Mouse (Mus musculus) MEL (cell line): ENCODE data around the gene Atxn1l. TPM values are rescaled to one million over a fixed set of nuclear protein-coding genes. Genes with fewer than 3 reads are reported as not detected.

Source experiments
- DNase-seq: peaks from one replicate; pipeline ENCODE4 v3.0.0; 2011; ENCODE audit warnings: low read depth, low spot score
- H3K27ac ChIP-seq: 2 replicates; pipeline ENCODE4 v1.5.1; 2012; ENCODE audit warnings: low read depth, mild to moderate bottlenecking, control low read depth, low read length, moderate library complexity; ENCODE audit not compliant: control insufficient read depth
- H3K27me3 ChIP-seq, 2 experiments: fragments of 150-350 bp in 1 of 2; sonication (generic) in 1 of 2; 2 replicates each; pipeline ENCODE4 v1.6.1; 2012; ENCODE audit warnings: low read length in 2 of 2, mild to moderate bottlenecking in 2 of 2, improper control_type of control experiment in 1 of 2, moderate library complexity in 1 of 2; ENCODE audit not compliant: insufficient read depth in 2 of 2, control insufficient read depth in 1 of 2
- H3K36me3 ChIP-seq, 2 experiments: 2 replicates each; pipeline ENCODE4 v1.6.1; 2012 to 2014; ENCODE audit warnings: low read length in 2 of 2, improper control_type of control experiment in 1 of 2, inconsistent platforms in 1 of 2, mild to moderate bottlenecking in 1 of 2; ENCODE audit not compliant: insufficient read depth in 2 of 2, control insufficient read depth in 1 of 2
- H3K4me1 ChIP-seq, 2 experiments: fragments of 150-350 bp in 1 of 2; sonication (generic) in 1 of 2; 2 replicates each; pipeline ENCODE4 v1.6.1; 2012; ENCODE audit warnings: low read length in 2 of 2, improper control_type of control experiment in 1 of 2, mild to moderate bottlenecking in 1 of 2; ENCODE audit not compliant: insufficient read depth in 2 of 2, control insufficient read depth in 1 of 2
- H3K4me3 ChIP-seq, 2 experiments: fragments of 150-350 bp in 1 of 2; sonication (generic) in 1 of 2; 2 replicates each; pipeline ENCODE4 v1.5.1; 2012; ENCODE audit warnings: low read depth in 2 of 2, low read length in 2 of 2, mild to moderate bottlenecking in 2 of 2, moderate library complexity in 2 of 2, control low read depth in 1 of 2, improper control_type of control experiment in 1 of 2; ENCODE audit not compliant: control insufficient read depth in 1 of 2, insufficient read depth in 1 of 2
- H3K79me2 ChIP-seq: 2 replicates; pipeline ENCODE4 v1.6.1; 2012; ENCODE audit warnings: mild to moderate bottlenecking, low read length, moderate library complexity; ENCODE audit not compliant: control insufficient read depth, poor library complexity, insufficient read depth
- H3K9ac ChIP-seq: 2 replicates; pipeline ENCODE4 v1.6.1; 2012; ENCODE audit warnings: low read depth, mild to moderate bottlenecking, control low read depth, low read length, moderate library complexity; ENCODE audit not compliant: control insufficient read depth, poor library complexity, severe bottlenecking
- H3K9me3 ChIP-seq: fragments of 150-350 bp; sonication (generic); replicated peaks from 2 replicates; pipeline ENCODE4 v1.6.1; 2012; ENCODE audit warnings: mild to moderate bottlenecking, low read length, improper control_type of control experiment, moderate library complexity; ENCODE audit not compliant: insufficient read depth
- BHLHE40 ChIP-seq: IDR thresholded peaks from 2 replicates; pipeline ENCODE4 v1.6.1; 2012; ENCODE audit warnings: low read depth, mild to moderate bottlenecking, inconsistent platforms, low read length, improper control_type of control experiment, borderline replicate concordance
- CHD1 ChIP-seq: IDR thresholded peaks from 2 replicates; pipeline ENCODE4 v1.6.1; 2012; ENCODE audit warnings: low read depth, mild to moderate bottlenecking, inconsistent platforms, low read length, improper control_type of control experiment
- CHD2 ChIP-seq: IDR thresholded peaks from 2 replicates; pipeline ENCODE4 v1.6.1; 2011; ENCODE audit warnings: low read length, improper control_type of control experiment
- ELF1 ChIP-seq: IDR thresholded peaks from 2 replicates; pipeline ENCODE4 v1.6.1; 2014; ENCODE audit warnings: low read depth, mild to moderate bottlenecking, inconsistent platforms, low read length, improper control_type of control experiment, moderate library complexity
- EP300 ChIP-seq, 2 experiments: IDR thresholded peaks; 2 replicates each; pipeline ENCODE4 v1.6.1; 2011; ENCODE audit warnings: improper control_type of control experiment in 2 of 2, low read length in 2 of 2, low read depth in 1 of 2, mild to moderate bottlenecking in 1 of 2
- GABPA ChIP-seq: IDR thresholded peaks from 2 replicates; pipeline ENCODE4 v1.6.1; 2012; ENCODE audit warnings: low read depth, mild to moderate bottlenecking, inconsistent platforms, low read length, improper control_type of control experiment, moderate library complexity
- GATA1 ChIP-seq: IDR thresholded peaks from 2 replicates; pipeline ENCODE4 v1.6.1; 2011; ENCODE audit warnings: low read depth, low read length, improper control_type of control experiment
- KAT2A ChIP-seq: conservative IDR thresholded peaks from 2 replicates; pipeline ENCODE4 v1.6.1; 2012; ENCODE audit warnings: low read depth, low read length, improper control_type of control experiment, inconsistent platforms
- MXI1 ChIP-seq: IDR thresholded peaks from 2 replicates; pipeline ENCODE4 v1.6.1; 2011; ENCODE audit warnings: mild to moderate bottlenecking, low read depth, low read length, improper control_type of control experiment
- NRF1 ChIP-seq: IDR thresholded peaks from 2 replicates; pipeline ENCODE4 v1.6.1; 2014; ENCODE audit warnings: low read depth, mild to moderate bottlenecking, inconsistent platforms, low read length, improper control_type of control experiment, moderate library complexity; ENCODE audit not compliant: poor library complexity, insufficient read depth, severe bottlenecking
- RCOR1 ChIP-seq: IDR thresholded peaks from 2 replicates; pipeline ENCODE4 v1.6.1; 2012; ENCODE audit warnings: low read depth, mild to moderate bottlenecking, inconsistent platforms, low read length, improper control_type of control experiment
- SIN3A ChIP-seq: IDR thresholded peaks from 2 replicates; pipeline ENCODE4 v1.6.1; 2012; ENCODE audit warnings: low read length, improper control_type of control experiment, inconsistent platforms
- TAL1 ChIP-seq: IDR thresholded peaks from 2 replicates; pipeline ENCODE4 v1.6.1; 2012; ENCODE audit warnings: mild to moderate bottlenecking, inconsistent platforms, low read length, moderate library complexity, mixed read lengths
- TCF12 ChIP-seq: IDR thresholded peaks from 2 replicates; pipeline ENCODE4 v1.6.1; 2014; ENCODE audit warnings: low read depth, mild to moderate bottlenecking, inconsistent platforms, low read length, improper control_type of control experiment, moderate library complexity
- USF2 ChIP-seq, 2 experiments: IDR thresholded peaks; 2 replicates each; pipeline ENCODE4 v1.6.1; 2011 to 2012; ENCODE audit warnings: improper control_type of control experiment in 2 of 2, low read length in 2 of 2, borderline replicate concordance in 1 of 2, inconsistent platforms in 1 of 2, low read depth in 1 of 2, mild to moderate bottlenecking in 1 of 2; ENCODE audit not compliant: insufficient read depth in 1 of 2
- ZNF384 ChIP-seq: IDR thresholded peaks from 2 replicates; pipeline ENCODE4 v1.6.1; 2012; ENCODE audit warnings: low read depth, mild to moderate bottlenecking, inconsistent platforms, low read length, improper control_type of control experiment
- polyA plus RNA-seq, 2 experiments: library from polyadenylated mRNA; stranded (reverse) in 1 of 2; unstranded in 1 of 2; fragments of >175 nt in 1 of 2; fragments of >200 nt in 1 of 2; gene quantifications; 2 replicates each; pipeline versions ENCODE4 v1.2.1 to v1.2.4; 2012; ENCODE audit warnings: low replicate concordance in 2 of 2, low read depth in 1 of 2; ENCODE audit not compliant: insufficient read length in 2 of 2, insufficient read depth in 1 of 2, missing spikeins in 1 of 2
- total RNA-seq: library from RNA; depleted of rRNA; stranded (reverse); fragments of 300-350 nt; gene quantifications from 2 replicates; pipeline ENCODE4 v1.2.3, GENCODE M21; 2012

Gene Atxn1l
- total and polyA plus RNA-seq, 3 experiments: 4.1 to 9.5 TPM; not detected in 1

DNA sequence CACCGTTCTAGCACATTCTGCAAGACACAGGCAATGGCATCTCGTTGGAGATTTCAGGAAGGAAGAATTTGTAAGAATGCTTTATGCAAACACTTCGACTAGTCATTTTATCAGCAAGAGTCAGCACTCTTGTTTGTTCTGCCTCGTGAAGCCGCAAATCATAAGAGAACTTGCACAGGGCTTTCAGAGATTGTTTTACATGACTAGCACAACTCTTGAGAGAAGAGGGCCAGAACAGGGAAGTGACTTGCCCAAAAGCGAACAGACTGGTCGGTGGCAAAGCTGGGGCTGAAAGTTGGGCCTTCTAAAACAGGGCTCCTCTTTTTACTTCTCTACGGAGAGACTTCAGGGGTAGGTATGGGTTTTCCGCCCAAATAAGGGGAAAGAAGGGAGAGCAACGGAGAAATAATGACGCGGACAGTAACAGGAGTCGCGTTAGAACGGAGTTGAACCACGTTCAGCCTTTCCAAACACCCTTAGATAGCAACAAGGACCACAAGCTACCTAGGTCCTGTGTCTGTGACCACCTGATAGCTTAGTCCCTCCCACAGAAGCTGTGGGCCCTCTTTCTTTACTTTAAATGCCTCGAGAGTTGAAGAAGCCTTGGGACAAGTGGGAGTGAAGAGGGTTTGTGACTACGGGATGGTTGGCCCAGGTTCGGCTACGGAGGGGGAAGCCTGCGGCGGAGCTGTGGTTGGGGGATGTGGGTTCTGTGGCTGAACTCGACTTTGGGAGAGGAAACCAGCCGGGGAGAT, 32.8 kb downstream of the Atxn1l start (continued):
- no peak for TF ChIP-seq USF2 (IDR thresholded peaks at IDR 0.05; ENCODE audit: borderline replicate concordance in 1 of 2, insufficient read depth in 1 of 2, low read depth in 1 of 2, low read length in 2 of 2)
- no peak for TF ChIP-seq ZNF384
- TF ChIP-seq, all 39 proteins: peak for 7

DNA sequence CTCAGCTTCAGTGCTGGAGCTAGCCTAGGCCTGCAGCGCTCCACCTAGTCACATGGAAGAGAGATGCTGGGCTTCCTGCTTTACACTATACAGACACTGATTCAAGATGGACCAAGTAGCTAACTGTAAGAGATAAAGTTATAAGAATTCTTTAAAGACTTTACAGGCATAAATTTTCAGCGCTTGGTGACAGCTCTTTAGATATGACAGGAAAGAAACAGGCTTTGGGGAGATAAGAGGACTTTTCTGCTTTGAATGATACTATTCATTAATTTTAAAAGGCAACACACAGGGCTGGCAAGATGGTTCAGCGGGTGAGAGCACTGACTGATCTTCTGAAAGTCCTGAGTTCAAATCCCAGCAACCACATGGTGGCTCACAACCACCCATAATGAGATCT, 39.1 kb downstream of the Atxn1l start:
- Histone ChIP-seq H3K27ac (no peak overlapping the region), H3K36me3 (peaks cover 0 to 5% of the 10 kb centered on the region in 2 experiments; a peak in 2 of 4 replicates), H3K9ac (no peak overlapping the region), H3K79me2 (peaks cover under 1% of the 10 kb centered on the region; the same call in 1 of the 2 replicates), H3K4me3 (no peak overlapping the region), H3K9me3 (no peaks in the 10 kb centered on the region), H3K4me1 (peaks cover 3 to 5% of the 10 kb centered on the region in 2 experiments; a peak in 2 of 4 replicates), H3K27me3 (no peaks in the 10 kb centered on the region)
- peak; percentile 44 for DNase-seq
- TF ChIP-seq GATA1 (peak; percentile 59), MXI1 (0 out of 2 replicates have a peak, but pooled peaks have one; percentile 7), NRF1 (no peak), SIN3A (peak; percentile 38; the same call in 1 of the 2 replicates), TAL1 (no peak), USF2 (IDR thresholded peaks at IDR 0.05; ENCODE audit: borderline replicate concordance in 1 of 2, insufficient read depth in 1 of 2, low read depth in 1 of 2, low read length in 2 of 2) (no peak), GABPA (no peak), RCOR1 (peak; percentile 87), EP300 (IDR thresholded peaks at IDR 0.05; ENCODE audit: low read depth in 1 of 2, low read length in 2 of 2) (peak; percentile 31 to 36; a peak in 3 of 4 replicates), TCF12 (0 out of 2 replicates have a peak, but pooled peaks have one; percentile 21), CHD2 (no peak), BHLHE40 (peak; percentile 12; the same call in 1 of the 2 replicates)

DNA sequence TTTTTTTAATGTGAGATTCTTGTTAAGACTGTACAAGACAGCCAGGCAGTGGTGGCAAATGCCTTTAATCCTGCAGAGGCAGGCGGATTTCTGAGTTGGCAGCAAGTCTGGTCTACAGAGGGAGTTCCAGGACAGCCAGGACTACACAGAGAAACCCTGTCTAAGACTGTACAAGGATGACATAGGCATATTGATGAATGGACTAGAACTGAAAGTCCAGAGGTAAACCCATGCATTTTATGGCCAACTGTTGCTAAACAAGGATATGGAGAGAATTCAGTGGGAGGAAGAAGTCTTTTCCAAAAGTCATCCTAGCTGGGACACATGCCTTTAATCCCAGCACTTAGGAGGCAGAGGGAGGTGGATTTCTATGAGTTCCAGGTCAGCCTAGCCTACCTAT, 39.8 kb downstream of the Atxn1l start:
- Histone ChIP-seq H3K36me3 (peaks cover 0 to 5% of the 10 kb centered on the region in 2 experiments; a peak in 2 of 4 replicates), H3K9me3 (no peaks in the 10 kb centered on the region), H3K27me3 (no peaks in the 10 kb centered on the region), H3K27ac (no peak overlapping the region), H3K9ac (no peak overlapping the region), H3K4me1 (peaks cover 3 to 5% of the 10 kb centered on the region in 2 experiments; a peak in 2 of 4 replicates), H3K4me3 (no peak overlapping the region)
- no peak for DNase-seq
- TF ChIP-seq TAL1 (no peak), KAT2A (no peak), NRF1 (no peak), ELF1 (no peak), CHD1 (no peak)
- TF ChIP-seq, all 39 proteins: peak for 0
- H3K79me2 ChIP-seq: peaks cover 4% of the 10 kb centered on the region
